Mouse (Mus musculus): ENCODE results near the gene Dennd5a. TPM values are rescaled to one million over a fixed set of nuclear protein-coding genes. Genes with fewer than 3 reads are reported as not detected.
A peak's percentile ranks its signal among the peaks of the same experiment; 100 is the strongest.

The Dennd5a gene
- polyA plus RNA-seq, 1 experiment from 2014 or later = 33.6 TPM

DNA sequence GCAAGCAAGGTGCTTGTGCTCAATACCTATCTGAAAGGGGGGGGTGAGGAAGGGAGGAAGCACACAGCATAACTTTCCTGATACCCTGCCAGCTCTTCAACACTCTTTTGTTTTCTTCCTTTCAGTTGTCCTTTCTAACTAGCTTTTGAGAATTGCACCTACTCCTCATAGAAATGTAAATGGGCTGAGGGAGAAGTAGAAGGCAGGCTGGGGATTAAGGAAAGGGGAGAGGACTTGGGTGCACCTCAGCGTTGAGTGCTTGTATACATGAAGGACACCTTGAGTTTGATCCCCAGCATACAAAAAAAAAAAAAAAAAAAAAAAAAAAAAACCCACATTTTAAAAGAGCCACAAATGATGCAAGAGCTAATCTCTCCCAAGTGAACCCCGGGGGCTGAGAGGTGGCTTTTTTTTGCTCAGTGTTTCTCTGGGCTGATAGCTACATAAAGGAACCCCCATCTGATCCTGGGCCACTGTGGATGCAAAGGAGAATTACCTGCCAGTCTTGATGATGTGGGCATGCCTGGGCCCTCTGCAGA is 78.6 kb downstream of the Dennd5a start:
- Histone ChIP-seq H3K27me3 (ENCODE audit: control insufficient read depth, insufficient read depth, low read length) (no peaks in the 10 kb centered on the region), H3K4me1 (ENCODE audit: control insufficient read depth, insufficient read depth, low read length) (no peaks in the 10 kb centered on the region), H3K4me3 (ENCODE audit: low read length) (no peak overlapping the region), H3K9me3 (replicated peaks; ENCODE audit: control insufficient read depth, low read length) (no peaks in the 10 kb centered on the region), H3K27ac (ENCODE audit: low read length) (no peak overlapping the region), H3K36me3 (ENCODE audit: control insufficient read depth, insufficient read depth) (peaks cover under 1% of the 10 kb centered on the region), H3K9ac (ENCODE audit: low read length) (no peak overlapping the region), H3K4me2 (ENCODE audit: low read depth, low read length) (no peak overlapping the region)
- WGBS = 62% methylated on average over 2 of the region's 2 CpGs
- no peak for ATAC-seq (replicated peaks; ENCODE audit: extremely low read depth, insufficient read depth, low FRiP score)

DNA sequence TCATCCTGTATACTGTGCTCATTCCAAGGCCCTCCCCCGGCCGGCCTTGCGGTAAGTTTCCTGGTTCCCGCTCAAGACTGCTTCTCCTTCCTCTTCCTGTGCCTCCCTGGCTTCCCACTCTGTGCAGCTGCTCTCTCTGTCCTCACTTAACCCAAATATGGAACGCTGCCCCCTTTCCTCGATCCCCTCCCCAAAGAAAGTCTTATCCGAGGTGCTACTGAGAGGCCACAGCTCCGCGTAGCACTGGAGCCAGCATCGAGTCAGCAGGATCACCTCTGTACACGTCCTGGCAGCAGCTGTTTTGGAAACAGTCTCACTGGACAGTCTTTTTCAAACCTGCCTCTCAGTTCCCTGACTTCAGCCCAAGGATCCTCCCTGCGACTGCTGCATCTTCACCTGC is 81.1 kb downstream of the Dennd5a start:
- no peak for ATAC-seq (replicated peaks; ENCODE audit: extremely low read depth, insufficient read depth, low FRiP score)
- 19% methylated on average over 12 of the region's 12 CpGs for WGBS

DNA sequence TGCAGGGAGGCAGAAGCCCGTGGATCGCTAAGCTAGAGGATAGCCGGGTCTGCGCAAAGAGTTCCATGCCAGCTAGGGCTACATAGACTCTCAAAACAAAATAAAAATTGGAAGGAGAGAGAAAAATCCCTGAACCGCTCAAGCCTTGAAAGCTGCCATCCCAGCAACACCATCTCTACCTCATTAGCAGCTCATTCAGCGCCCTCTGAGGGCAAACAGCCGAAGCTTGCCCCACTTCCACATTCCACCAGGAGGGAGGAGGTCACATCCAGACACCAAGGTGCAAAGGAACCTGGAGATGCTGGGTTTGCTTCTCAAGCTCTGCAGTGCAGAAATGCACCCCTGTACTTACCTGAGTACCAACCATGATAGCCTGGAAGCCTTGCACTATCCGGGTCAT is 84.2 kb downstream of the Dennd5a start:
- Histone ChIP-seq H3K4me1 (ENCODE audit: control insufficient read depth, insufficient read depth, low read length) (no peaks in the 10 kb centered on the region), H3K27me3 (ENCODE audit: control insufficient read depth, insufficient read depth, low read length) (no peaks in the 10 kb centered on the region), H3K27ac (ENCODE audit: low read length) (no peak overlapping the region), H3K36me3 (ENCODE audit: control insufficient read depth, insufficient read depth) (no peaks in the 10 kb centered on the region), H3K9me3 (replicated peaks; ENCODE audit: control insufficient read depth, low read length) (no peaks in the 10 kb centered on the region), H3K4me3 (ENCODE audit: low read length) (no peak overlapping the region), H3K4me2 (ENCODE audit: low read depth, low read length) (no peak overlapping the region), H3K9ac (ENCODE audit: low read length) (no peak overlapping the region)
- WGBS = 60% methylated on average over 8 of the region's 8 CpGs
- ATAC-seq (replicated peaks; ENCODE audit: extremely low read depth, insufficient read depth, low FRiP score) = no peak

More for the DNA sequence above, 81.1 kb downstream of the Dennd5a start:
- Histone ChIP-seq H3K4me2 (ENCODE audit: low read depth, low read length) (peak overlapping the region; percentile 43; the same call in 1 of the 2 replicates), H3K9me3 (replicated peaks; ENCODE audit: control insufficient read depth, low read length) (no peaks in the 10 kb centered on the region), H3K36me3 (ENCODE audit: control insufficient read depth, insufficient read depth) (no peaks in the 10 kb centered on the region), H3K9ac (ENCODE audit: low read length) (no peak overlapping the region), H3K27me3 (ENCODE audit: control insufficient read depth, insufficient read depth, low read length) (no peaks in the 10 kb centered on the region), H3K4me1 (ENCODE audit: control insufficient read depth, insufficient read depth, low read length) (no peaks in the 10 kb centered on the region), H3K4me3 (ENCODE audit: low read length) (no peak overlapping the region), H3K27ac (ENCODE audit: low read length) (no peak overlapping the region)

DNA sequence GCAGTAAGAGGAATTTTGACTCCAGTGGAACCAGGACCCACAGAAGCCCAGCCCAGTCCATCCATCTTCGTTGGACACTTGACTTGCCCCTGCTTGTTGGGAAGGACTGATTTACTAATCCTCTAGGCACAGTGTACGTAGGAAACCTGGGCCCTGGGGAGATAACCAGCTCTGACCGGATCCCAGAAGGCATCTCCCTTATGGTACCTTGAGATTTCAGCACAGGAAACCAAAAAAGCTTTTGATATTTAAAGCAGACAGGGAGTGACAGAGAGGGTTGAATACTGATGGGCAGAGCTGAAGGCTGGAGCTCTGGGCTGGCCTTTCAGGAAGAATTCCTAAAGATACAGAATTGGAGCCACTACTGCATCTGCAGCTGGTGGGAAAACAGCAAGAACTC is 84.7 kb downstream of the Dennd5a start:
- 58% methylated on average over 3 of the region's 3 CpGs for WGBS
- Histone ChIP-seq H3K4me3 (ENCODE audit: low read length) (no peak overlapping the region), H3K36me3 (ENCODE audit: control insufficient read depth, insufficient read depth) (no peaks in the 10 kb centered on the region), H3K27me3 (ENCODE audit: control insufficient read depth, insufficient read depth, low read length) (no peaks in the 10 kb centered on the region), H3K27ac (ENCODE audit: low read length) (no peak overlapping the region), H3K9me3 (replicated peaks; ENCODE audit: control insufficient read depth, low read length) (no peaks in the 10 kb centered on the region), H3K4me1 (ENCODE audit: control insufficient read depth, insufficient read depth, low read length) (no peaks in the 10 kb centered on the region), H3K9ac (ENCODE audit: low read length) (no peak overlapping the region), H3K4me2 (ENCODE audit: low read depth, low read length) (no peak overlapping the region)
- ATAC-seq (replicated peaks; ENCODE audit: extremely low read depth, insufficient read depth, low FRiP score) = no peak

DNA sequence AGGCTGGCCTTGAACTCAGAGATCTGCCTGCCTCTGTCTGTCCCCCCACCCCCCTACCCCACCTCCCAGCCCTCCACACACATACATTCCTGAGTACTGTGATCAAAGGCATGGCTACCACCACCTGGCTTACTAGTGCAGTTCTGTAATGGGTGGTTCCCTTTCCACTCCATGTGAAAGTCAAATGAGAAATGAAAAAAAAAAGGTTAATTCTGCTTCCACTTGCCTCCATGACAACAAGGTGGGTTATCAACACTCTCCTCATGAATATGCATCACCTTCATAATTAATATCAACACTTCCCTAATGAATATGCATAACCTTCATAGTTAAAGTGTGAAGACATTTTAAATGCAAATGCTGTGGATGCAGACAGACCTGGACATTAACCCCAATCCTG is 85.2 kb downstream of the Dennd5a start:
- no peak for ATAC-seq (replicated peaks; ENCODE audit: extremely low read depth, insufficient read depth, low FRiP score)
- no peaks in the 10 kb centered on the region for H3K9me3 ChIP-seq (replicated peaks; ENCODE audit: control insufficient read depth, low read length)
- H3K9ac ChIP-seq (ENCODE audit: low read length) = no peak overlapping the region

DNA sequence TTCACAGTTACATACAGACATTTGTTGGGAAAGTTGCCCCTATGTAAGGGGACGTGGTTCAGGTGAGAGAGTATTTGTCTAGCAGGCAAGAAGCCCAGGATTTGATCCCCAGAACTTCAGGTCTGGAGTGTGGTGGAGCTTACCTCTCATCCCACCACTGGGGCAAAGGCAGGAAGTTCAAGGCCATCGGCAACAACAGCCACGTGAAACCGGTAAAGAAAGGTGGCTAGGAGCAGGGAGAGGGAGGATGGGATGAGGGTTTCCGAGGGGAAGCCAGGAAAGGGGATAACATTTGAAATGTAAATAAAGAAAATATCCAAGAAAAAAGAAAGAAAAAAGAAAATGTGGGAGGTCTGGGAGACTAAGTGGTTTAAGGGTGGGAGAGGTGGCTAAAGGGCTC is 87.1 kb downstream of the Dennd5a start:
- 62% methylated on average over 5 of the region's 5 CpGs for WGBS
- H3K27ac ChIP-seq (ENCODE audit: low read length) = no peak overlapping the region
- no peak overlapping the region for H3K4me3 ChIP-seq (ENCODE audit: low read length)
- ATAC-seq (replicated peaks; ENCODE audit: extremely low read depth, insufficient read depth, low FRiP score) = no peak
- H3K4me1 ChIP-seq (ENCODE audit: control insufficient read depth, insufficient read depth, low read length) = no peaks in the 10 kb centered on the region
- no peaks in the 10 kb centered on the region for H3K9me3 ChIP-seq (replicated peaks; ENCODE audit: control insufficient read depth, low read length)
- no peak overlapping the region for H3K9ac ChIP-seq (ENCODE audit: low read length)
- H3K27me3 ChIP-seq (ENCODE audit: control insufficient read depth, insufficient read depth, low read length) = no peaks in the 10 kb centered on the region
- H3K36me3 ChIP-seq (ENCODE audit: control insufficient read depth, insufficient read depth) = no peaks in the 10 kb centered on the region
- H3K4me2 ChIP-seq (ENCODE audit: low read depth, low read length) = no peak overlapping the region

More for the DNA sequence above, 85.2 kb downstream of the Dennd5a start:
- Histone ChIP-seq H3K36me3 (ENCODE audit: control insufficient read depth, insufficient read depth) (no peaks in the 10 kb centered on the region), H3K27ac (ENCODE audit: low read length) (no peak overlapping the region), H3K4me1 (ENCODE audit: control insufficient read depth, insufficient read depth, low read length) (no peaks in the 10 kb centered on the region), H3K4me3 (ENCODE audit: low read length) (no peak overlapping the region), H3K27me3 (ENCODE audit: control insufficient read depth, insufficient read depth, low read length) (no peaks in the 10 kb centered on the region), H3K4me2 (ENCODE audit: low read depth, low read length) (no peak overlapping the region)

DNA sequence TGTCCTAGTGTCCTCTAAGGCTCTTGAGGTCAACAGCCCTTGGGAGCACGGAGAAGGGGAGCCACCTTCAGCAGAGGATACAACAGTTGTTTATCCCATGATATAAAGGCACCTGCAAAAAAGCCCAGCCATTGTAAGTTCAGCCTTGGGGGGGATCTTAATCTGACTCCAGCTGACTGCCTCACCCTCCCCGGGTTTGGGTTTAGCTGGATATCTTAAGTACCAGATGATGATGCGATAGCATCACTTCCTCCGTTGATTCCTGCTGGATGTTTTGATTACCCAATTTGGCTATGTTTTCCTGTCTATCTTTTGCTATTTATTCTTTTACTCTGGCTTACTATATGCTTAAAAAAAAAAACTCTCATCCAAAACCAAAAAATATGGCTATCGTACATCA is 89.0 kb downstream of the Dennd5a start:
- H3K4me2 ChIP-seq (ENCODE audit: low read depth, low read length) = no peak overlapping the region
- no peak overlapping the region for H3K27ac ChIP-seq (ENCODE audit: low read length)
- whole genome bisulfite sequencing = 70% methylated on average over 5 of the region's 5 CpGs
- no peak overlapping the region for H3K4me3 ChIP-seq (ENCODE audit: low read length)
- H3K36me3 ChIP-seq (ENCODE audit: control insufficient read depth, insufficient read depth) = no peaks in the 10 kb centered on the region
- no peak for ATAC-seq (replicated peaks; ENCODE audit: extremely low read depth, insufficient read depth, low FRiP score)
- 0 out of 2 replicates have a peak, but pooled peaks cover 3% of the 10 kb centered on the region for H3K27me3 ChIP-seq (ENCODE audit: control insufficient read depth, insufficient read depth, low read length)
- no peak overlapping the region for H3K9ac ChIP-seq (ENCODE audit: low read length)
- no peaks in the 10 kb centered on the region for H3K9me3 ChIP-seq (replicated peaks; ENCODE audit: control insufficient read depth, low read length)
- no peaks in the 10 kb centered on the region for H3K4me1 ChIP-seq (ENCODE audit: control insufficient read depth, insufficient read depth, low read length)

DNA sequence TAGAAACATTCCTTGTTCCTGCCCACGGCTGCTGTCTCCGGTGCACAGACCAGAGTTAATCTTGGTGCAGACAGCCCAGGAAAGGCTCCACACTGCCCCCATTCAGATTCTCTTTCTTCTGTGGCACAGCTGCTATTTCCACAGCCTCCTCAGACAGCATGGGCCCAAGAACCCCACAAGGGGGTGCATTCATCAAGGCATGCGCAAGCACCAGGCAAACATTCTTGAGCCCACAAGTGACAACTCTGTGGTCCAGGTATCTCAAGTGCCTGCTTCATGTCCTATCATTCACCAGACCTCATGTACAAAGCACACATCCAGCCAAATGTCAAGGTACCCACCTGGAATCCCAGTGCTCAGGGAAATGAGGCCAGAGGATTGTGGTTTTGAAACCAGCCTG is 91.8 kb downstream of the Dennd5a start:
- no peak overlapping the region for H3K27ac ChIP-seq (ENCODE audit: low read length)
- ATAC-seq (replicated peaks; ENCODE audit: extremely low read depth, insufficient read depth, low FRiP score) = no peak
- 35% methylated on average over 3 of the region's 3 CpGs for WGBS
- no peak overlapping the region for H3K4me3 ChIP-seq (ENCODE audit: low read length)
- H3K4me2 ChIP-seq (ENCODE audit: low read depth, low read length) = no peak overlapping the region
- H3K27me3 ChIP-seq (ENCODE audit: control insufficient read depth, insufficient read depth, low read length) = peaks cover 3% of the 10 kb centered on the region; the same call in 1 of the 2 replicates
- no peak overlapping the region for H3K9ac ChIP-seq (ENCODE audit: low read length)
- peaks cover 2% of the 10 kb centered on the region; the same call in 1 of the 2 replicates for H3K4me1 ChIP-seq (ENCODE audit: control insufficient read depth, insufficient read depth, low read length)
- H3K9me3 ChIP-seq (replicated peaks; ENCODE audit: control insufficient read depth, low read length) = no peaks in the 10 kb centered on the region
- H3K36me3 ChIP-seq (ENCODE audit: control insufficient read depth, insufficient read depth) = no peaks in the 10 kb centered on the region

DNA sequence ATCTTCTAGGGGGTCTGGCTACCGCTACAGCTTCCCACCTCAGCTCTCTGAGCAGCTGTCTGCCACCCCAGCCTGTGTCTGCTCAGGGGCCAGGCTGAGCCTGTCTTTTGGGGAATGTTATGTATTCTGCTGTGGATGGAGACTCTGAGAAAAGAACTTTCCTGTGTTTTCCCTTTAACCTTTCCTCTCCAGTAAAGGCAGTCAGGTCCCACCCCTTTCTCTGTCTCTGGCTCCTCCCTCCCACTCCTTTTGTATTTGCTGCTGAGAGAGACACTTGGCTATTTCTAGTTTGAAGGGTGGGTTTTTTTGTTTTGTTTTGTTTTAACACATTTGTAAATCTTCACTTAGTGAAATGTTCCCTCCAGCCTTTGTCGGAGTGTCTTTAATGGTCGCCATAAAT is 93.6 kb downstream of the Dennd5a start:
- Histone ChIP-seq H3K27ac (ENCODE audit: low read length) (no peak overlapping the region), H3K27me3 (ENCODE audit: control insufficient read depth, insufficient read depth, low read length) (peaks cover 3% of the 10 kb centered on the region; the same call in 1 of the 2 replicates), H3K4me1 (ENCODE audit: control insufficient read depth, insufficient read depth, low read length) (peaks cover 2% of the 10 kb centered on the region; the same call in 1 of the 2 replicates), H3K9ac (ENCODE audit: low read length) (no peak overlapping the region), H3K4me2 (ENCODE audit: low read depth, low read length) (no peak overlapping the region), H3K9me3 (replicated peaks; ENCODE audit: control insufficient read depth, low read length) (no peaks in the 10 kb centered on the region), H3K36me3 (ENCODE audit: control insufficient read depth, insufficient read depth) (no peaks in the 10 kb centered on the region), H3K4me3 (ENCODE audit: low read length) (no peak overlapping the region)
- 92% methylated on average over 3 of the region's 3 CpGs for whole genome bisulfite sequencing
- no peak for ATAC-seq (replicated peaks; ENCODE audit: extremely low read depth, insufficient read depth, low FRiP score)

All from heart, embryonic 16.5 days (tissue).